Mouse (Mus musculus) monocyte, adult 5-6 weeks (primary cell): ENCODE results near the gene Scamp4. TPM values are rescaled to one million over a fixed set of nuclear protein-coding genes. Genes with fewer than 3 reads are reported as not detected.

Experiments
- ATAC-seq: fragments of 153-309, 156-312 bp; replicated peaks from 2 replicates; pipeline ENCODE4 v1.8.0; 2017; ENCODE audit warnings: mild to moderate bottlenecking; ENCODE audit not compliant: low TSS enrichment, insufficient number of reproducible peaks, severe bottlenecking, poor library complexity, low FRiP score
- total RNA-seq: library from RNA; stranded (forward); fragments of 200-1000, 200-491, 200-594 nt; gene quantifications from 3 replicates; pipeline ENCODE4 v1.2.3, GENCODE M21; 2017

Scamp4 gene
- 6.0 to 11.2 TPM (median 7.9 TPM) in 3 replicates for total RNA-seq

GRCm38 (mm10) chr10:80602698-80603325 is at the start of gene Scamp4, which contains the start of gene Adat3:
Gene Scamp4, plus strand, starts transcription at chr10:80602872.
Gene Adat3, plus strand, starts transcription at chr10:80602880.
- ATAC-seq: peak; percentile 85

- no peak for ATAC-seq
These were observed 49.1 kb upstream of the Scamp4 start for GRCm38 (mm10) chr10:80553575-80553974.

DNA sequence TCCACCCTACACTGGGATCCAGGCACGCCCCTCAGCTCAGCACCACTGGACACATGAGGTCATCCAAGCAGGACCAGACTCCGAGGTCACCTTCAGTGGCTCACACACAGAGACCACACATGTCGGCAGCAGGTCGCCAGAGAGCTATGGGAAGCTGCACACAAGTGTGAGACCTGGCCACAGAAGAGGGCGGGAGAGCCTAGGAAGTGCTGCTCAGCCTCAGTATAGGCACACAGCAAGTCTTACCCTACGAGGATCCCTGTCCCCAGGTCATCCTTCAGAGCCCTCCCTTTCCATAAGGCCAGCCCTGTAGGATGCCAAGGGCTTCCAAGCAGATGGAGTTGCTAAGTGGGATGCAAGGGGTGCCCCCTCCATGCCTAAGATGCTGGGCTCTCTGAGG is 48.7 kb upstream of the Scamp4 start:
- no peak for ATAC-seq

- no peak for ATAC-seq
These were observed 45.2 kb upstream of the Scamp4 start for GRCm38 (mm10) chr10:80557346-80557965.

GRCm38 (mm10) chr10:80559431-80559830 is 43.2 kb upstream of the Scamp4 start:
- no peak for ATAC-seq

GRCm38 (mm10) chr10:80560621-80561020 is 42.1 kb upstream of the Scamp4 start:
- no peak; the same call in 1 of the 2 replicates for ATAC-seq

GRCm38 (mm10) chr10:80561116-80561944 is 41.3 kb upstream of the Scamp4 start, which contains the start of gene Rexo1:
Gene Rexo1, minus strand, starts transcription at chr10:80561560.
- ATAC-seq: peak; percentile 80

- peak; percentile 45 for ATAC-seq
These were observed 36.1 kb upstream of the Scamp4 start for GRCm38 (mm10) chr10:80566375-80567092.

DNA sequence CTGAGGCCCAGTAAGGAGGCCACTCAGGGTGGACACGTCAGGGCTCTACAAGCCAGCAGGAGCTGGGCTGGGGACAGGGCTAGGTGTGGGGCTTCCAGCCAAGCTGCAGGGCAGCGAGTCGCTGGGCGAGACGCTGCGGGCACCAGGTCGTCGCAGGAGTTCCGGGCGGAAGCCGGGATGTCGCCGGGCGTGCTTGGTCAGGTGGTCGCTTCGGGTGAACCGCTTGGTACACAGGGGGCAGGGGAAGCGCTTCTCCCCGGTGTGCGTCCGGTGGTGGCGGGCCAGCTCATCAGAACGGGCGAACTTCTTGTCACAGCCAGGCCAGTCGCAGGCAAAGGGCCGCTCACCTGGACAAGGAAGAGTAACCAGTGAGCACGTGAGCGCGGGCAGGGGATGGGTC is 33.8 kb upstream of the Scamp4 start:
- no peak for ATAC-seq

DNA sequence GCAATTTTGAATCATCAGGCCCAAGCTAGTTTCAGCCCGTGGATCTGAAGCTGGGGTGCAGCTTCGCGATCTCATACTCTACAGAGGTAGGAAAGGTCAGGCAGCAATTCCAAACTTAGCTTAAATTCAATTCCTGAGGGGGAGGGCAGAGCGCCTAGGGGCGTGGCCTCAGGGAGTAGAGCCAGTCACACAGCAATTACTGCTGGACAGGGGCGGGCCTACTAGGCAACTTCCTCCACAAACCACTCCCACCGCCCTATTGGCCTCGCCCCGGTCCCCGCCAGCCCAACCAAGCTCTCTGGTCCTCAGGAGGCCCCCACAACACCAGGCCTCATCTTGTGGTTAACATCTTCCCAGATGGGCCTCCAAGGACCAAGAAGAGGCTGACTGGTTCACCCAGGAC is 33.0 kb upstream of the Scamp4 start:
- ATAC-seq: peak; percentile 75

DNA sequence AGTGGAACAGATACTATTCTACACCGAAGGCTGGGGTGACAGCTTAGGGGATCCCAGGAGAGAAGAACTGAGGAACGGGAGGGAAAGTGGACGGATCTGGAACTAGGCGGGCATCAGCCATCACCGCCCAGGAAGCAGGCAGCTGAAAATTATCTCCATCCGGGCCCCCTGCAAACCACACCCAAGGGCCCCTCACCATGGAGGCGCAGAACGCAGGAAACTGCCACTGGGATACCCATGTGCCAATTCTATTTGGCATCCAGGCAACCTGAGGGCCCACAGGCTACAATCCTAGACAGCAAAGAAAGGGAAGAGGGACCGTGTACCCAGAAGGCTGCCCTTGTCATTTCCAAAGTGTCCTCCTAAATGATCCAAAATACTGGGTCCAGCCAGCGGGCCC is 32.3 kb upstream of the Scamp4 start:
- ATAC-seq: no peak

DNA sequence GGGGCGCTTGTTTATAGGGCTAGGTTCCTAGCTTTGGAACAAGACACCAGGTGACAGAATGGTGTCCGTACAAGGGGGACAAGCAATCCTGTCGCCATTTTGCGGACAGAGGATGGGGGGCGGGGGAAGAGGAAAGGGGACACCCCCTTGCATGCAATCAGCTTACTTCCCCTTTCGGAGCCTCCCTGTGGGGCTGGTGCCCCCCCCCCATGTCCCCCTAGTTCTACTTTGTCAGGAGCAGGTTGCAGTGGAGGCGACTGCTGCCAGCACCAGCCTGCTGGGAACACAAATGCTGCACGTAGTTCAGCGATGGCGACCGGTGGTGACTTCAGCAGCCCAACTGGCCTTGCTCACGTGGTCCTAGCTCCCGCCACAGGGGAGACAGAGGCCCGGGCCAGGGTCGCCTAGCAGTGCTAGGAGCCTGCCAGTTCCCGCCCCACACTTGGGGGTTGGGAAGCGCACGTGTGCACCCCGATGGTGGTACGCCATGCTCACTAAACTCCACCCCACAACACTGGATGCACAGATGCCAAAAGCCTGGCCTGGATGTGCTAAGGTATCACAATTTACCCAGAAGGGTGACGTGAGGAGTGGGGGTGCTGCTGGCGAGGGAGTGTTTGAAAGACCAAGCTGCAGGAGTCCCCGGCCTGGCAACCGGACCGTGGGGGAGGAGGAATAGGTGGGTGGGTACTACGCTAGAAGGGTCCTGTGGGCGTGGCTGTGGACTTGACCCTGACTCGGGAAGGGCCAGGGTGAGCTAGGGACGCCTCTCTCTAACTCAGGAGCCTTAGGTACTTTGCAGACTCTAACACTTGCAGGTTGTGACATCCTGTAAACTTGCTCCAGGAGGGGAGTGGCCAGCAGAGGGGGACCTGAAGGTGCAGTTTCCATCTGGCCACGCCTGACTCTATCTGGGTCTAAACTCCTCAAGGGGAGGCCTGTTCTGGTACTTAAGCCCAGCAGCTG is 31.5 kb upstream of the Scamp4 start:
- no peak for ATAC-seq

- no peak for ATAC-seq
These were observed 30.2 kb upstream of the Scamp4 start for GRCm38 (mm10) chr10:80572477-80572876.

- no peak for ATAC-seq
These were observed 28.7 kb upstream of the Scamp4 start for GRCm38 (mm10) chr10:80573944-80574343.

GRCm38 (mm10) chr10:80574896-80575295 is 27.8 kb upstream of the Scamp4 start:
- ATAC-seq: no peak

GRCm38 (mm10) chr10:80575925-80576324 is 26.7 kb upstream of the Scamp4 start:
- no peak for ATAC-seq

DNA sequence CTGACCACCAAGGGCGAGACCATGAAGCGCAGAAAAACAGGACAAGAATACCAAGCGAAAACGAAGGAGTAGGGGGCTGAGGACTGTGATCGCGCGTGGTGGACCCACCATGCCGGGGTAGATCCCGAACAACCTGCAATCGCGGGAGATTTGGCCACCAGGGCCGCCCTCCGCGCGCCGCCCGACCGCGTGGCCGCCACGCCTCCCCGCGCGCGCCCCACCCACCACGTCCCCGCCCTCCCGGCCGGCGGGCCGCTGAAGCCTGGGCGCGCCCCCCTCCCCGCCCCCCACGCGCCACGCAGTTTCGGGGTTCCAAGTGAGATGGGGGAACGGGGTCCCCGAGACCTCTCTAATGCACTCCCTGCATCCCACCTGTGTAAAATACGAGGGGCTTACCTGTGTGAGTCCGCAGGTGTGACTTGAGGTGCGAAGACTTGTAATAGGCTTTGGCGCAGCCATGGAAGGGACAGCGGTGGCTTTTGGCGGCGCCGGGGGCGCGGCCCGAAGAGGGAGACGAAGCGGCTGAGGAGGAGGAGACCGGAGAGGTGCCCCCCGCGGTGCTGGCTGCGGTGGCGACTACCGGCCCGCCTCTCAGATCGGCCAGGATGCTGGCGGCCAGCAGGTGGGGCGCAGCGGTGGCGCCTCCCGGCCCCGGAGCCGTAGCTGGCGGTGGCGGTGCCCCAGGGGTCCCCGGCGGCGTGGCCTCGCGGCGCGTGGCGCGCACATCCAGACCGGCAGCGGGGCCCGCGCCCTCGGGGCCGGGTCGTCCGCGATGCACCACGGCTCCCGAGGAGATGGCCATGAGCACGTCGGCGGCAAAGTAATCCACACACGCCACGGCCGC is 26.1 kb upstream of the Scamp4 start:
- no peak for ATAC-seq
